Mouse (Mus musculus): ENCODE measurements at regions not wholly inside any gene's neighbourhood (a gene's known extent, or its start where the extent isn't known, plus 50 kb on each side); places are given as distances from the start of the nearest gene placed in this dataset.
"Not testable (repeated sequence)": the region's sequence is repeated elsewhere in the genome, so short reads cannot be mapped to it uniquely, and the experiment has no call there.

DNA sequence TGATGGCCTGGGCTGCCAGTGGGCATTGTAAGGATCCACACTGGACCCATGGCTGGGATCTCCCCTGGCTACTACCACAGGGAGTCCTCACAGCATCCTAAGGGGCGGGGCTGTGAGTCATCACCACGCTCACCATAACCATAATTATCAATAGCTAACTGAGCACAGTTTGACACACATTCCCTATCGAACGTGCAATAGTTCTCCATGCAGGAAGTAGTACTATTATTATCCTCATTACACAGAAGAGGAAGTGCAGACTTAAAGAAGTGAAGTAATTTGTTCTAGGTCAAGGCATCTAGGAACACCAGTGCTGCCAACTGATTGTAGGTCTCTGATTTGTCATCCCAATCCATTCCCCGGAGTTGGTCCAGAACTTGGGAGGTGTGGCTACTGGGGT is 84.1 kb upstream of the Trim2 start:
- no peaks in the 10 kb centered on the region for H3K36me3 ChIP-seq
- H3K27me3 ChIP-seq = no peaks in the 10 kb centered on the region
- no peak overlapping the region for H3K4me2 ChIP-seq
- ATAC-seq (ENCODE audit: low read depth) = no peak
- WGBS (ENCODE audit: insufficient replicate concordance) = 60% methylated on average over 5 of the region's 5 CpGs
- H3K27ac ChIP-seq = no peak overlapping the region
- DNase-seq = no peak
- no peak overlapping the region for H3K9ac ChIP-seq
- no peaks in the 10 kb centered on the region for H3K9me3 ChIP-seq (replicated peaks)
- H3K4me3 ChIP-seq (replicated peaks) = no peak overlapping the region
- peaks cover 22% of the 10 kb centered on the region for H3K4me1 ChIP-seq (replicated peaks)

- H3K27ac ChIP-seq = no peak overlapping the region
- no peak for DNase-seq
- H3K36me3 ChIP-seq = no peaks in the 10 kb centered on the region
- H3K4me2 ChIP-seq = no peak overlapping the region
- H3K4me1 ChIP-seq (replicated peaks) = peaks cover 34% of the 10 kb centered on the region
- no peak overlapping the region for H3K4me3 ChIP-seq (replicated peaks)
- H3K9me3 ChIP-seq (replicated peaks) = no peaks in the 10 kb centered on the region
- H3K27me3 ChIP-seq = no peaks in the 10 kb centered on the region
- H3K9ac ChIP-seq = no peak overlapping the region
- 54% methylated on average over 6 of the region's 6 CpGs for WGBS (ENCODE audit: insufficient replicate concordance)
- no peak for ATAC-seq (ENCODE audit: low read depth)
Observed at GRCm38 (mm10) chr3:84388486-84388885, 81.8 kb upstream of the Trim2 start.

- no peak for DNase-seq
- Histone ChIP-seq H3K9me3 (replicated peaks) (no peaks in the 10 kb centered on the region), H3K9ac (no peak overlapping the region), H3K36me3 (no peaks in the 10 kb centered on the region), H3K27ac (peak overlapping the region; percentile 34), H3K27me3 (no peaks in the 10 kb centered on the region), H3K4me2 (no peak overlapping the region), H3K4me1 (replicated peaks) (peaks cover 53% of the 10 kb centered on the region), H3K4me3 (replicated peaks) (no peak overlapping the region)
- 77% methylated on average over 5 of the region's 5 CpGs for WGBS (ENCODE audit: insufficient replicate concordance)
- no peak for ATAC-seq (ENCODE audit: low read depth)
Observed at GRCm38 (mm10) chr3:84385656-84386055, 79.0 kb upstream of the Trim2 start.

DNA sequence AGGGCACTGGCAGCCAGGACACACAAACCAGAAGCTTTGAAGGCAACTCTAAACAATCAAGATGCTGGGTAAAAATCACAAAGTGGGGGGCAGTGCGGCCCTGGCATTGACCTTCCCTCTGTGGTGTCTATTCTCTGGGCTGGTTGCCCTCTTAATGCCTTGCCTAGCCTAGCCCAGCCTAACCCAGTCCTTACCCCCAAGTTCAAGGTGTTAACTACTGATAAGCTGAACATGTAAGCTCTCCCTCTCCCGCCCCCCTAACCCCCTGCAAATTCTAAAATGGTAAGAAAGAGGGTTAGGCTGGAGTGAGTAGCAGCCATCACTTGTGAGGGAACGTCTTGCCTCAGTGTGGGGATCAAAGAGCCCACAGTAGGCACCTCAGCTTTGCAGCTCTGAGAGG is 76.9 kb upstream of the Trim2 start:
- H3K36me3 ChIP-seq = no peaks in the 10 kb centered on the region
- ATAC-seq (ENCODE audit: low read depth) (peak; percentile 99), DNase-seq (peak; percentile 61)
- H3K27ac ChIP-seq = peak overlapping the region; percentile 91
- peak overlapping the region; percentile 68 for H3K4me2 ChIP-seq
- 22% methylated on average over 3 of the region's 3 CpGs for WGBS (ENCODE audit: insufficient replicate concordance)
- H3K9ac ChIP-seq = peak overlapping the region; percentile 59; the same call in 1 of the 2 replicates
- peaks cover 62% of the 10 kb centered on the region for H3K4me1 ChIP-seq (replicated peaks)
- peak overlapping the region; percentile 33 for H3K4me3 ChIP-seq (replicated peaks)
- H3K9me3 ChIP-seq (replicated peaks) = no peaks in the 10 kb centered on the region
- no peaks in the 10 kb centered on the region for H3K27me3 ChIP-seq

- H3K27me3 ChIP-seq; H3K36me3 ChIP-seq; H3K9me3 ChIP-seq (replicated peaks): not testable (repeated sequence)
- Histone ChIP-seq H3K27ac (peak overlapping the region; percentile 91), H3K4me2 (peak overlapping the region; percentile 68), H3K4me1 (replicated peaks) (peaks cover 63% of the 10 kb centered on the region), H3K9ac (peak overlapping the region; percentile 59; the same call in 1 of the 2 replicates), H3K4me3 (replicated peaks) (peak overlapping the region; percentile 33; the same call in 1 of the 2 replicates)
- ATAC-seq (ENCODE audit: low read depth) = peak; percentile 54
- DNase-seq = peak; percentile 31
Observed at GRCm38 (mm10) chr3:84383038-84383437, 76.4 kb upstream of the Trim2 start.

- Histone ChIP-seq H3K9me3 (replicated peaks) (no peaks in the 10 kb centered on the region), H3K4me1 (replicated peaks) (peaks cover 60% of the 10 kb centered on the region), H3K4me2 (peak overlapping the region; percentile 30; the same call in 1 of the 2 replicates), H3K4me3 (replicated peaks) (no peak overlapping the region), H3K9ac (no peak overlapping the region), H3K27ac (peak overlapping the region; percentile 91), H3K36me3 (no peaks in the 10 kb centered on the region), H3K27me3 (no peaks in the 10 kb centered on the region)
- DNase-seq (no peak), ATAC-seq (ENCODE audit: low read depth) (no peak)
- 77% methylated on average over 4 of the region's 4 CpGs for WGBS (ENCODE audit: insufficient replicate concordance)
Observed at GRCm38 (mm10) chr3:84382006-84382405, 75.3 kb upstream of the Trim2 start.

GRCm38 (mm10) chr3:84378987-84379556 is 72.4 kb upstream of the Trim2 start:
- H3K27ac ChIP-seq = no peak overlapping the region
- H3K36me3 ChIP-seq = no peaks in the 10 kb centered on the region
- DNase-seq = no peak
- ATAC-seq (ENCODE audit: low read depth) = no peak
- no peak overlapping the region for H3K9ac ChIP-seq
- H3K4me3 ChIP-seq (replicated peaks) = no peak overlapping the region
- H3K27me3 ChIP-seq = no peaks in the 10 kb centered on the region
- H3K9me3 ChIP-seq (replicated peaks) = no peaks in the 10 kb centered on the region
- no peak overlapping the region for H3K4me2 ChIP-seq
- 47% methylated on average over 4 of the region's 4 CpGs for WGBS (ENCODE audit: insufficient replicate concordance)
- H3K4me1 ChIP-seq (replicated peaks) = peaks cover 50% of the 10 kb centered on the region

GRCm38 (mm10) chr3:84376510-84376909 is 69.8 kb upstream of the Trim2 start:
- no peak overlapping the region for H3K27ac ChIP-seq
- ATAC-seq (ENCODE audit: low read depth) (no peak), DNase-seq (no peak)
- no peaks in the 10 kb centered on the region for H3K9me3 ChIP-seq (replicated peaks)
- WGBS (ENCODE audit: insufficient replicate concordance) = 68% methylated on average over 2 of the region's 2 CpGs
- no peaks in the 10 kb centered on the region for H3K36me3 ChIP-seq
- H3K9ac ChIP-seq = no peak overlapping the region
- H3K4me2 ChIP-seq = no peak overlapping the region
- no peak overlapping the region for H3K4me3 ChIP-seq (replicated peaks)
- H3K4me1 ChIP-seq (replicated peaks) = peaks cover 29% of the 10 kb centered on the region
- no peaks in the 10 kb centered on the region for H3K27me3 ChIP-seq

DNA sequence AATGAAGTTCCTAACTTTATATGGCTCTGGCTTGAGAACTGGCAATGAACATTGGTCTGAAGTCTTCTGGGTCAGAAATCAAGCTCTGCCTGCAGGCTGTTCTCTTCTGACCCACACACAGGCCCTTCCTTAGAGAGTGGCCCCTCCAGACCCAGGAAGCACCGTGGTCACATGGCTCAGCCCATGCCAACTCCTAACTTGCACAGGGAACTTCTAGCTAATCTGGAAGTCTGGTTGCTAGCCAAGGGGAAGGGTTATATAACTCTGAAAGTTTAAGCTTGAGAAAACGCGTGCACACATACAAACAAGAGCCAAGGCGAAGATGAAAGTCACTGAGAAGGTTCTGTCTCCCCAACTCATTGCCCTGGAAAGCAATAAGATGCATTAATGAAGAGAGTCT is 69.2 kb upstream of the Trim2 start:
- H3K4me2 ChIP-seq = no peak overlapping the region
- no peaks in the 10 kb centered on the region for H3K27me3 ChIP-seq
- no peak overlapping the region for H3K27ac ChIP-seq
- H3K9me3 ChIP-seq (replicated peaks) = no peaks in the 10 kb centered on the region
- no peak overlapping the region for H3K9ac ChIP-seq
- no peak for ATAC-seq (ENCODE audit: low read depth)
- DNase-seq = no peak
- peaks cover 26% of the 10 kb centered on the region for H3K4me1 ChIP-seq (replicated peaks)
- H3K36me3 ChIP-seq = no peaks in the 10 kb centered on the region
- H3K4me3 ChIP-seq (replicated peaks) = no peak overlapping the region
- WGBS (ENCODE audit: insufficient replicate concordance) = 72% methylated on average over 4 of the region's 4 CpGs

DNA sequence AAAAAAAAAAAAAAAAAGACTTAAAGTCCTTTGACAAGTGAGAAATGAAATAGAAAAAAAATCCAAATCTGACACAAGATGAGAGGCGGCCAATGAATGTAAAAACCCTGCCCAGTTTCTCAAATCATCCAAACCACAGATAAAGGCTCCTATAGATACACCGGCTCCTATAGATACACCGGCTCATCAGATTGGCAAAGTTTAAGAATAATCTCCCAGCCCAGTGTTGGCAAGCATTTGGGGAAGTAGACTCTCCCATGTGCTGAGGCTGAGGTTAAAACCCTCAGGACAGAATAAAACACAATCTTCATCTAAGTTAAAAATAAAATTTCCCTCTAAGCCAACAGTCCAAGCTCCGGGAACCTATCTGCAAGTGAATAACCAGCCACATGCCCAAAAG is 65.2 kb upstream of the Trim2 start:
- Histone ChIP-seq H3K9ac (no peak overlapping the region), H3K27ac (no peak overlapping the region), H3K27me3 (no peaks in the 10 kb centered on the region), H3K4me3 (replicated peaks) (no peak overlapping the region), H3K4me1 (replicated peaks) (peaks cover 10% of the 10 kb centered on the region), H3K9me3 (replicated peaks) (no peaks in the 10 kb centered on the region), H3K4me2 (no peak overlapping the region), H3K36me3 (no peaks in the 10 kb centered on the region)
- WGBS (ENCODE audit: insufficient replicate concordance) = 39% methylated on average over 4 of the region's 4 CpGs
- ATAC-seq (ENCODE audit: low read depth) (no peak), DNase-seq (no peak)

GRCm38 (mm10) chr3:84367145-84367740 is 60.6 kb upstream of the Trim2 start:
- Histone ChIP-seq H3K4me1 (replicated peaks) (no peaks in the 10 kb centered on the region), H3K4me3 (replicated peaks) (no peak overlapping the region), H3K9ac (no peak overlapping the region), H3K36me3 (no peaks in the 10 kb centered on the region), H3K9me3 (replicated peaks) (no peaks in the 10 kb centered on the region), H3K27ac (no peak overlapping the region), H3K4me2 (no peak overlapping the region), H3K27me3 (no peaks in the 10 kb centered on the region)
- 62% methylated on average over 6 of the region's 6 CpGs for WGBS (ENCODE audit: insufficient replicate concordance)
- no peak for ATAC-seq (ENCODE audit: low read depth)
- no peak for DNase-seq

- WGBS (ENCODE audit: insufficient replicate concordance) = 37% methylated on average over 2 of the region's 2 CpGs
- no peaks in the 10 kb centered on the region for H3K27me3 ChIP-seq
- DNase-seq (peak; percentile 45), ATAC-seq (ENCODE audit: low read depth) (peak; percentile 78)
- H3K9me3 ChIP-seq (replicated peaks) = no peaks in the 10 kb centered on the region
- H3K4me2 ChIP-seq = no peak overlapping the region
- H3K4me1 ChIP-seq (replicated peaks) = peaks cover 17% of the 10 kb centered on the region
- H3K36me3 ChIP-seq = no peaks in the 10 kb centered on the region
- H3K27ac ChIP-seq = no peak overlapping the region
- no peak overlapping the region for H3K4me3 ChIP-seq (replicated peaks)
- H3K9ac ChIP-seq = no peak overlapping the region
Observed at GRCm38 (mm10) chr3:84358672-84359071, 52.0 kb upstream of the Trim2 start.

Measured in liver, embryonic 13.5 days (tissue).